Mouse (Mus musculus): ENCODE results near the gene Hpse2.

DNA sequence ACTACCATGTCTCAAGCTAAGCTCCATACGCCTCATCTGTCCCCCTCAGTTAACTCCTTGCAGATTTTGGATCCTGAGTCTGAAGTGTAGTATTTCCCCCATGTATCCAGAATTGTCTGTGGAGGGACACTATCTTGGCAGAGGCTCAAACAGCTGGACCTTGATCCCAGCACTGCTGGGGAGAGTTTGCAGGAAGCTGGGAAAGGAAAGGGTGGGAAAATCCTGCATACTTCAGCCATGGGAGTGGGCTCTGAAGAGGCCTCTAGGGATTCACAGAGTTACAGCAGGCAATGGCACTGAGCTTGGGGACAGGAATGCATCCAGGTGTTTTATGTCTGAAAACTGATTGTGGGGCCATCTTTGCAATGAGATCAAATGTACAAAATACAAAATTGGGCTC lies 450.6 kb downstream of the Hpse2 start:
- TF ChIP-seq ZNF384 (IDR thresholded peaks at IDR 0.05; ENCODE audit: low read depth, low read length) = no peak
- no peak for TF ChIP-seq ZC3H11A (IDR thresholded peaks at IDR 0.05; ENCODE audit: borderline replicate concordance, low read depth, low read length)
- TF ChIP-seq HCFC1 (IDR thresholded peaks at IDR 0.05; ENCODE audit: borderline replicate concordance, insufficient read depth, low read length) = no peak
